Mouse (Mus musculus): ENCODE data around the gene H2-M10.5. TPM values are rescaled to one million over a fixed set of nuclear protein-coding genes. Genes with fewer than 3 reads are reported as not detected.
"Not testable (repeated sequence)": the region's sequence is repeated elsewhere in the genome, so short reads cannot be mapped to it uniquely, and the experiment has no call there.

The H2-M10.5 gene
- not detected in 2 replicates for polyA plus RNA-seq (2015; fragmentation: Nextera tagmentation; extraction: Ambion mirVana)

GRCm38 (mm10) chr17:36772610-36773009 lies at the start of gene H2-M10.5:
Gene H2-M10.5, plus strand, starts transcription at chr17:36772910.
- 94% methylated on average over 2 of the region's 2 CpGs for WGBS
- not testable (repeated sequence) for H3K4me2 ChIP-seq; H3K27ac ChIP-seq (replicated peaks); H3K4me3 ChIP-seq (replicated peaks); ATAC-seq (ENCODE audit: low FRiP score); H3K9ac ChIP-seq (replicated peaks); H3K4me1 ChIP-seq; H3K9me3 ChIP-seq (replicated peaks); H3K27me3 ChIP-seq (replicated peaks); H3K36me3 ChIP-seq

GRCm38 (mm10) chr17:36726046-36726445 lies 46.7 kb upstream of the H2-M10.5 start:
- no peaks in the 10 kb centered on the region for H3K4me1 ChIP-seq
- H3K4me2 ChIP-seq = no peak overlapping the region
- H3K36me3 ChIP-seq = no peaks in the 10 kb centered on the region
- H3K27ac ChIP-seq (replicated peaks) = no peak overlapping the region
- no peaks in the 10 kb centered on the region for H3K9me3 ChIP-seq (replicated peaks)
- no peak for ATAC-seq (ENCODE audit: low FRiP score)
- no peaks in the 10 kb centered on the region for H3K27me3 ChIP-seq (replicated peaks)
- H3K4me3 ChIP-seq (replicated peaks) = no peak overlapping the region
- WGBS = 29% methylated on average over 2 of the region's 2 CpGs
- no peak overlapping the region for H3K9ac ChIP-seq (replicated peaks)

GRCm38 (mm10) chr17:36763816-36764215 lies 8.9 kb upstream of the H2-M10.5 start:
- ATAC-seq (ENCODE audit: low FRiP score) = peak; percentile 53; the same call in 1 of the 2 replicates
- Histone ChIP-seq H3K9ac (replicated peaks) (no peak overlapping the region), H3K4me2 (no peak overlapping the region), H3K36me3 (no peaks in the 10 kb centered on the region), H3K4me3 (replicated peaks) (no peak overlapping the region), H3K27ac (replicated peaks) (no peak overlapping the region), H3K4me1 (0 out of 2 replicates have a peak, but pooled peaks cover 3% of the 10 kb centered on the region), H3K9me3 (replicated peaks) (no peaks in the 10 kb centered on the region), H3K27me3 (replicated peaks) (no peaks in the 10 kb centered on the region)
- 66% methylated on average over 2 of the region's 2 CpGs for WGBS

- H3K4me2 ChIP-seq; H3K9me3 ChIP-seq (replicated peaks); H3K36me3 ChIP-seq; H3K27me3 ChIP-seq (replicated peaks); H3K27ac ChIP-seq (replicated peaks); H3K4me3 ChIP-seq (replicated peaks); H3K4me1 ChIP-seq; H3K9ac ChIP-seq (replicated peaks): not testable (repeated sequence)
- peak; percentile 87 for ATAC-seq (ENCODE audit: low FRiP score)
- WGBS = 31% methylated on average over 2 of the region's 2 CpGs
Observed at GRCm38 (mm10) chr17:36764244-36764643, 8.5 kb upstream of the H2-M10.5 start.

GRCm38 (mm10) chr17:36765403-36765802 lies 7.3 kb upstream of the H2-M10.5 start:
- H3K4me1 ChIP-seq; H3K27ac ChIP-seq (replicated peaks); H3K4me3 ChIP-seq (replicated peaks); H3K27me3 ChIP-seq (replicated peaks); ATAC-seq (ENCODE audit: low FRiP score); H3K9ac ChIP-seq (replicated peaks); H3K4me2 ChIP-seq; H3K36me3 ChIP-seq; H3K9me3 ChIP-seq (replicated peaks): not testable (repeated sequence)
- WGBS = 75% methylated on average over 2 of the region's 2 CpGs

- H3K4me1 ChIP-seq = no peaks in the 10 kb centered on the region
- H3K4me3 ChIP-seq (replicated peaks) = no peak overlapping the region
- H3K27me3 ChIP-seq (replicated peaks) = no peaks in the 10 kb centered on the region
- 69% methylated on average over 3 of the region's 3 CpGs for WGBS
- no peak overlapping the region for H3K27ac ChIP-seq (replicated peaks)
- H3K36me3 ChIP-seq = no peaks in the 10 kb centered on the region
- H3K9ac ChIP-seq (replicated peaks) = no peak overlapping the region
- ATAC-seq (ENCODE audit: low FRiP score) = no peak
- H3K9me3 ChIP-seq (replicated peaks) = no peaks in the 10 kb centered on the region
- H3K4me2 ChIP-seq = no peak overlapping the region
Observed at GRCm38 (mm10) chr17:36781533-36781932, 8.8 kb downstream of the H2-M10.5 start.

GRCm38 (mm10) chr17:36786483-36786886 lies 13.8 kb downstream of the H2-M10.5 start:
- H3K9me3 ChIP-seq (replicated peaks); ATAC-seq (ENCODE audit: low FRiP score); H3K4me1 ChIP-seq; H3K27ac ChIP-seq (replicated peaks); H3K4me3 ChIP-seq (replicated peaks); H3K36me3 ChIP-seq; H3K9ac ChIP-seq (replicated peaks); H3K4me2 ChIP-seq; H3K27me3 ChIP-seq (replicated peaks): not testable (repeated sequence)
- WGBS = 54% methylated on average over 1 of the region's 1 CpGs

DNA sequence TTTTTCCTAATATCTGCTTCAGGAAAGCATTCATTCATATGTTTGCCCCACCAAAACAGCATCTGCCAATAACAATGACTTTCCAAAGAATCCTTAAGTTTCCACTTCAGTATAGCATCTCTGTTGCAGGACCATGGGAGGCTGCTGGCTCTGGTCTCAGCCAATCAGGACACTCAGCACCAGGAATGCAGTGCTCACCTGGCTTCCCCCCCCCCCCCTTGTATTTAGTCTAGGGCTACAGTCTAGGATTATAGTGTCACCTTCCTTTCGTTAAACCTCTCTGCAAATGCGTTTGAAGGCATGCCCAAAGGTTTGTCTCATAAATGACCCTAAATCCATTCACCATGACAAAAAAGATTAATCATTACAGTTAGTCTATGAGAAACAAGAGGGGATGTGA lies 15.6 kb downstream of the H2-M10.5 start:
- Histone ChIP-seq H3K4me3 (replicated peaks) (no peak overlapping the region), H3K9me3 (replicated peaks) (no peaks in the 10 kb centered on the region), H3K27ac (replicated peaks) (no peak overlapping the region), H3K27me3 (replicated peaks) (no peaks in the 10 kb centered on the region), H3K4me1 (no peaks in the 10 kb centered on the region), H3K9ac (replicated peaks) (no peak overlapping the region), H3K36me3 (no peaks in the 10 kb centered on the region), H3K4me2 (no peak overlapping the region)
- peak; percentile 31; the same call in 1 of the 2 replicates for ATAC-seq (ENCODE audit: low FRiP score)
- WGBS = 79% methylated on average over 2 of the region's 2 CpGs

DNA sequence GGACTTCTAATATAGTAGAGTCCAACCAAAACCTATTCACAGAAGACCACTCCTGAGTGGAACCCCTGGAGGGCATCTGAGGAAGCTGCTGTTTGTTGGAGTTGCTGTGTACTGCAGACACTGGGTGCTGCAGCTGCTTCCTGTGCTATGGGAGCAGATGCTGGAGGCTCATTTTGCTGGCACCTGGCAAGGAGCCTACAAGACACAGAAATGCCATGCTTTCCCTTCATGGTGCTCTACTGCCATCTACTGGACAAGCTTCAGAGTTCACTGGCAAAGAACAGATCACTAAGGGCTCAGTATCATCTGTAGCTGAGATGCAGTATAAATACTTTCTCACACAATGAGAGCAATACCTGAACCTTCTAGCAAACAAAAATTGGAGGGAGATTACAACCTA lies 16.1 kb downstream of the H2-M10.5 start:
- not testable (repeated sequence) for H3K36me3 ChIP-seq; H3K9me3 ChIP-seq (replicated peaks); H3K27me3 ChIP-seq (replicated peaks); H3K4me1 ChIP-seq; H3K4me2 ChIP-seq; H3K4me3 ChIP-seq (replicated peaks); H3K27ac ChIP-seq (replicated peaks); H3K9ac ChIP-seq (replicated peaks)
- peak; percentile 95 for ATAC-seq (ENCODE audit: low FRiP score)

DNA sequence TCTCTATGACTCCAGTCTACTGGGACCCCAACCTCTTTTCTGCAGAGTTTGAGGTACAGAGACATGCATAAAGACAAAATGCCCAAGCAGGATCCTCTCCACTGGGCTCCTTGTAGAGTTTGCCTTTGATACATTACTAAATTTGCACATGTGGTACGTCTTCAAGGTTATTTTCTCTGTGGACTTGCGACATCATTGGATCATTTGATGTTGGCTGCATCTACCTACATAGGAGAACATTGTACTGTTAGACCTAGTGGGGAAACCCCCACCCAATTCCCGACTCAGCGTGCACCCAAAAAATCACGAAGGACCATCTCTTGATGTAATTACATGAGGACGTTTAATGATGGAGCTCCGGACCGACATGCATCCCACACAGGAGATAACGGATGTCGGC lies 26.8 kb downstream of the H2-M10.5 start:
- H3K4me1 ChIP-seq = no peaks in the 10 kb centered on the region
- no peak for ATAC-seq (ENCODE audit: low FRiP score)
- no peak overlapping the region for H3K4me3 ChIP-seq (replicated peaks)
- no peaks in the 10 kb centered on the region for H3K27me3 ChIP-seq (replicated peaks)
- H3K9ac ChIP-seq (replicated peaks) = no peak overlapping the region
- WGBS = 93% methylated on average over 10 of the region's 10 CpGs
- H3K9me3 ChIP-seq (replicated peaks) = no peaks in the 10 kb centered on the region
- no peak overlapping the region for H3K4me2 ChIP-seq
- no peak overlapping the region for H3K27ac ChIP-seq (replicated peaks)
- no peaks in the 10 kb centered on the region for H3K36me3 ChIP-seq

- WGBS = 79% methylated on average over 4 of the region's 4 CpGs
- ATAC-seq (ENCODE audit: low FRiP score) = not testable (repeated sequence)
Observed at GRCm38 (mm10) chr17:36799921-36800462, 27.3 kb downstream of the H2-M10.5 start.

GRCm38 (mm10) chr17:36811871-36812270 lies 39.2 kb downstream of the H2-M10.5 start, which contains the start of gene H2-M10.6:
Gene H2-M10.6, plus strand, starts transcription at chr17:36812171.
- no peaks in the 10 kb centered on the region for H3K4me1 ChIP-seq
- H3K9me3 ChIP-seq (replicated peaks) = no peaks in the 10 kb centered on the region
- H3K4me3 ChIP-seq (replicated peaks) = no peak within 1 kb of the TSS
- no peaks in the 10 kb centered on the region for H3K36me3 ChIP-seq
- no peak within 1 kb of the TSS for H3K9ac ChIP-seq (replicated peaks)
- ATAC-seq (ENCODE audit: low FRiP score) = no peak
- no peaks in the 10 kb centered on the region for H3K27me3 ChIP-seq (replicated peaks)
- H3K27ac ChIP-seq (replicated peaks) = no peak within 1 kb of the TSS
- no peak within 1 kb of the TSS for H3K4me2 ChIP-seq

More at GRCm38 (mm10) chr17:36799921-36800462, 27.3 kb downstream of the H2-M10.5 start:
- not testable (repeated sequence) for H3K27ac ChIP-seq (replicated peaks); H3K9ac ChIP-seq (replicated peaks); H3K9me3 ChIP-seq (replicated peaks); H3K27me3 ChIP-seq (replicated peaks); H3K4me1 ChIP-seq; H3K4me3 ChIP-seq (replicated peaks); H3K36me3 ChIP-seq; H3K4me2 ChIP-seq

DNA sequence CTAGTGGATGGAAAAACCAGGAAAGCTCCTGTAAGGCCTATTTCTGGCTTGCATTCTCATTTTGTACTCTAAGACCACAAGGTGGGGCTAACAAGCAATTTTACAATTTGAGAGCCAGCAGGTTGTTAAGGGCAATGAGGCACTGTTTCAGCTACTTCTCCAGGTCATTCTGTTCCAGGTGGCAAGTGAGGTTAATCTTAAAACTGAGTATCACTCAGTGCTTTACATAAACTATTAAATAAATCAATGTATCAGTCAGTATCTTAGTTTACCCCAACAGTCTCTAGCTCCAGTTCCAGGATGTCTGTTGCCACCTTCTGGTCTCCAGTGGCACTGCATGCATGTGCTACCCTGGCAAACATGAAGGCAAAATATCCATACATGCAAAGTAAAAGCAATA lies 51.3 kb downstream of the H2-M10.5 start:
- Histone ChIP-seq H3K4me3 (replicated peaks) (no peak overlapping the region), H3K4me2 (no peak overlapping the region), H3K36me3 (no peaks in the 10 kb centered on the region), H3K9me3 (replicated peaks) (no peaks in the 10 kb centered on the region), H3K9ac (replicated peaks) (no peak overlapping the region), H3K27me3 (replicated peaks) (0 out of 2 replicates have a peak, but pooled peaks cover 3% of the 10 kb centered on the region), H3K27ac (replicated peaks) (no peak overlapping the region), H3K4me1 (no peaks in the 10 kb centered on the region)
- no peak for ATAC-seq (ENCODE audit: low FRiP score)

Measured in neural tube, embryonic 15.5 days (tissue).